Mouse (Mus musculus) left cerebral cortex, adult 9 months (tissue): ENCODE results near the gene Hspa2.
"Not testable (repeated sequence)": the region's sequence is repeated elsewhere in the genome, so short reads cannot be mapped to it uniquely, and the experiment has no call there.

ENCODE experiments used
- DNase-seq, 2 experiments: peaks; one replicate each; pipeline ENCODE4 v3.0.0; 2022; ENCODE audit warnings: low spot score in 2 of 2

Hspa2 gene

DNA sequence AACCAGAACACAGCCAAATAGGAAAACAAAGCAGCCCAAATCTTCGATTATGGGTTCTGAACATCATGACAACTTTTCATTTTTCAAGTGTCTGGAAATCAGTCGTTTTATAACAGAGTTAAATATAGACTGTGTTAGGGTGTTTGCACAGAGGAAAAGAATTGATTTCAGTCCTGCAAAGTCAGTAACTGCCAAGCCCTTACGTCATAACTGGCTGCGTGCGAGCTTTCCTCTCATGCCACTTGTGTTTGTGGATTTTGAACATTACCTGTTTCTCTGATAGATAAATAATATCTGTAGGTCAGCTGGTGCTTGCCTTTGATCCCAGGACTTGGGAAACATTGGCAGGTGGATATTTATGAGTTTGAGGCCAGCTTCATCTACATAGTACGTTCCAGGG is 27.5 kb downstream of the Hspa2 start:
- DNase-seq, result no peak

DNA sequence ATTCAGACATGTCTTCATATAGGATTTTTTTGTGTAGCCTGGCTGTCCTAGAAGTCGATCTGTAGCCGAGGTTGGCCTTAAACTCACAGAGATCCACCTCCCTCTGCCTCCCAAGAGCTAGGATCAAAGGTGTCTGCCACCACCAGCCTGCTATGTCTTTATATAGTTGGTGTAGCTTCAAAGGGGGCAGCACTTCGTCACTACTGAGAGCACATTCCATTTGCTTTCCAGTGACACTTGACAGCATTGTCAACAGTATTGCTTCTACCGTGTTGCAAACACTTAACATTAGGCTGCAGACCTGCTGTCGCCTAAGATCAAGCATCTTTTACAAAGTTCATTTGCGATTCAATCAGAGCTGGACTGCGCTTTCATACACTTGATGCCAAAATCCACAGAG is 30.1 kb downstream of the Hspa2 start:
- DNase-seq, result no peak

DNA sequence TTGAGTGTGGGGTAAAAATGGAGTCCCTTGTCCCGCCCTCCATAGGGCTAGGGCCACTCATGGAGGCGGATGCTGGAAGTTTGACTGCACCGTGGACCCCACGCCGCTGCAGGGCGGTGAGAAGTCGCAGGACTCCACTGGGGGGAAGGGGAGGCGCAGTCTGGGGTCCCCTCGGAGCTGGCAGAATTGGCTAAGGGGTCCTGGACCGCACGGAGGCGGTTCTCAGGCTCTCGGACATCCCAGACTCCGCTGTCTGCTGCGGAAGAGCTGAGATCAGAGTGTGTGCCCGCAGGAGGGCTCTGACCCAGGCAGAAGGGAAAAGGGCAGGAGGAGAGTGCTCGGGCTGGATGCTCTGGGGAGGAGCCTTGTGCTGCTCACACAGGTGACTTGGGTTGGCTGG is 31.1 kb downstream of the Hspa2 start:
- no peak for DNase-seq

DNA sequence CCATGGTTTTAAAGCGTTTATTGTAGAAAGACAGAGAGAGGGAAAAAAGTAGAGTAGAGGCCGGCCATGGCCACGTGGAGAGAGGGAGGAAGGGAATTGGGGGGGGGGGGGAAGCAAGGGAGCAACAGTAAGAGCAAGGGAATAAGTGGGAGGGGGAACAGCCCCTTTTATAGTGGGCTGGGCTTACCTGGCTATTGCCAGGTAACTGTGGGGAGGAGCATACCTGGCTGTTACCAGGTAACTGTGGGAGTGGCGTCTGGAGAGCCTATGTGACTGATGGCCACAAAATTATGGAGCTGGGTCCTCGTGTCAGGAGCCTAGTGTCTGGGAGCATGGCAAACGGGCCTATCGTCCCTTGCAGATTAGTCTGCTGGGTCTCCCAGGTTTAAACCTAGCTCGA is 31.6 kb downstream of the Hspa2 start:
- no peak for DNase-seq

DNA sequence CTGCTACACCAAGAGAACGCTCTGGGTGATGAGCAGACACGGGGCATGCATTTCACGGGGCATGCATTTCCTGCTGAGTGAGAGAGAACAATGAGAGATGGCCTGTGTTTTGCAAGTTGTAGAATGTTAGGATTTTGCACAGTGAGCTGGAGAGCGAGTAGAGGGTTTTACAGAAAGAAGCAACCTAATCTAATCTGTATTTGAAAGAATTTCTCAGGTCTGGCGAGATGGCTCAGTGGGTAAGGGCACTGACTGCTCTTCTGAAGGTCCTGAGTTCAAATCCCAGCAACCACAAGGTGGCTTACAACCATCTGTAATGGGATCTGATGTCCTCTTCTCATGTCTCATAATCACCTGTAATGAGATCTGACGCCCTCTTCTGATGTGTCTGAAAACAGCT is 39.5 kb downstream of the Hspa2 start:
- not testable (repeated sequence) for DNase-seq

DNA sequence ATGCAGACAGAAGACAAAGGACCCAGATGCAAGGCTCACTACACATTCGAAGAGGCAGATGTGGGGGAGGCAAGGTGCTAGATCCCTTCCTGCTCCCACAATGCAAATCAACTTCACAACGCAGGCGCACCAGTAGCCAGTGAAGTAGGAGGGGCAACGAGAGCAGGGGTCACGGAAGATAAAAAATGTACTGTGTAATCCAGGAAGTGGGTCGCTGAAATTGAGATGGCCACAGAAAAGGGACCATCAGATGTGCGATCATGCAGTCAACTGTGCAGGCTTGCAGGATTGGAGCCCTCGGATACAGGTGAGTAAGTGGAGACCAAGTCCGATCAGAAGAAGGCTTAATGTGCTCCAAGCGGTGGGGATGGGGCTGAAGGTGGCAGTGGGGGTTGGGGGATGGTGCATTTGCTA is 40.4 kb downstream of the Hspa2 start:
- DNase-seq, result no peak

DNA sequence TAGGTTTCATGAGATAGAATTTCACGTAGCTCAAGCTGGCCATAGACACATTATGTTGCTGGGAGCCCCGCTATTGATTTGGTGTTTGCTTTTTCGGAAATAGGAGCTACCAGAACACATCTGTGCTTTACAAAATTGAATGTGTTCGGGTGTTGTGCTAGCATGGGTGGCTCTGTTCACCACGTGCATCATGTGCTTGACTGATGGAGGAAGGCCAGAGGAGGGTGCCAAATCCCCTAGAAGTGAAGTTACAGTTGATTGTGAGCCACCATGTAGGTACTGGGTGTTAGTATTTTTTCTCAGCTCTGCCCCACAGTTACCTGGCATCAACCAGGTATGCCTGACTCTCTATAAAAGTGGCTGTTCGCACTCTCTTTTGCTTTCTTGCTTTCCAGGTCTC is 40.9 kb downstream of the Hspa2 start:
- no peak for DNase-seq

DNA sequence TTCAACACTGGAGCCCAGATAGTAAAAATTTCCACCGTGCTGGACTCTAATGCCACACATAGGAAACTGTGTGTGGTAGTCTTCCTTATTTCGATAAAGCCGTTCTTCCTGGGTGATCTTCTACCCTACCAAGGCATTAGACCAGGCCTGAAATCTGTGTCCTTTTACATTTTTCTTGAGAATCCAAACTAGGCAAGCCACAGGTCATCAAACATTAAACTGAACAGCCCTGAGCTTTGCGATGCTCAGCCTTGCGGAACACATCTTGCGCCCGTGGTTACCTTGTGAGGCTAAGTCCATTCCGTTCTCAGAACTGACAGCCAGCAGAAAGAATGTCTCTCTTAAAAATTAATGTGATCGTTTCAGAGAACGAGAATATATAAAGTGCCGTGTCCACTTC is 42.2 kb downstream of the Hspa2 start:
- no peak for DNase-seq

DNA sequence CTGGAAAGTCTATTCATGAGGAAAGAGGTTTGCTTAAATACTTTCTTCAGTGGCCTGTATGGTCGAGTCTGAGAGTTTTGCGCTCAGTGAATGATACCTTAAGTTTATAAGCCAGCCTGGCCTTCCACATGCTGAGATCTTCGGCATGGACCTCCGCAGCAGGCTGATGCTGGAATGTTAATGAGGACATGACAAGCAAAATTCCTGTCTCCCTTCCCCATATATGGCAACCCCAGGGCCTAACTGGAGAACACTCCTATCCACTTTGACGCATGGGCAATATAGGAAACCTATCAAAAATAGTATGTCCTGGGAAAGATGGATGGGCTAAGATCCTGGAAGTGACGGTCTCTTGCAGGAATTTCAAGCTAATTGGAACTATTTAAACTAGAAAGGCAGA is 44.2 kb downstream of the Hspa2 start:
- DNase-seq, result no peak

DNA sequence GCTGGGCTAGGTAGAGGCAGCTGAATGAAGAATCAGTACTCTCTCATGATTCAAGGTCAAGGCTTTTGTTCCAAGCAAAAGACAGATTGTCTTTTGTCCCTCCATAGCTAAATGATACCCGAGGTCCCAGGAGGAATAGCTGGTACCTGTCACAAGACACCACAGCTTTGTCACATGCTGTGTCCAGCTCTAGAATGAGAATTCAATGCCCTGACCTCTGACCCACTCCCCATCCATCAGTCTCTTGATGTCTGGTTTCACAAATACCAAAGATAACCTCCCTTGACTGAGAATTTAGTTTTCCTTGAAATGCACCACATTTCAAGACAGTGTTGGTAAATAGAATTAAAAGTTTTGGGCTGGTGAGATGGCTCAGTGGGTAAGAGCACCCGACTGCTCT is 48.2 kb downstream of the Hspa2 start:
- no peak for DNase-seq
